Mouse (Mus musculus) C2C12 (cell line): ENCODE results near the gene Rhoc. TPM values are rescaled to one million over a fixed set of nuclear protein-coding genes. Genes with fewer than 3 reads are reported as not detected.
"Not testable (repeated sequence)": the region's sequence is repeated elsewhere in the genome, so short reads cannot be mapped to it uniquely, and the experiment has no call there.

Source experiments
- H3K27me3 ChIP-seq: one replicate; pipeline ENCODE4 v1.6.1; 2011; ENCODE audit not compliant: control insufficient read depth, insufficient read depth, insufficient read length
- H3K36me3 ChIP-seq: one replicate; pipeline ENCODE4 v1.6.1; 2011; ENCODE audit not compliant: control insufficient read depth, insufficient read depth
- H3K4me3 ChIP-seq: one replicate; pipeline ENCODE4 v1.5.1; 2011; ENCODE audit warnings: mild to moderate bottlenecking, control low read depth; ENCODE audit not compliant: poor library complexity, insufficient read depth, severe bottlenecking
- H3K79me2 ChIP-seq: one replicate; pipeline ENCODE4 v1.6.1; 2011; ENCODE audit not compliant: control insufficient read depth, insufficient read depth
- H3K79me3 ChIP-seq: one replicate; pipeline ENCODE4 v1.6.1; 2011; ENCODE audit warnings: low read depth, control low read depth
- H3ac ChIP-seq: one replicate; pipeline ENCODE3; 2011; ENCODE audit warnings: low read depth; ENCODE audit not compliant: control insufficient read depth, insufficient read length
- CEBPB ChIP-seq: IDR thresholded peaks from one replicate; pipeline ENCODE4 v1.6.1; 2011; ENCODE audit warnings: low read depth, mild to moderate bottlenecking, control low read depth, moderate library complexity
- CTCF ChIP-seq: IDR thresholded peaks from one replicate; pipeline ENCODE4 v1.5.1; 2011; ENCODE audit not compliant: control insufficient read depth, insufficient read depth, insufficient read length
- FOSL1 ChIP-seq: IDR thresholded peaks from one replicate; pipeline ENCODE4 v1.8.0; 2011; ENCODE audit warnings: mild to moderate bottlenecking, low read length; ENCODE audit not compliant: poor library complexity, insufficient read depth, severe bottlenecking
- MAX ChIP-seq: IDR thresholded peaks from one replicate; pipeline ENCODE4 v1.6.1; 2011; ENCODE audit warnings: mild to moderate bottlenecking, control low read depth
- MYOD1 ChIP-seq: IDR thresholded peaks from one replicate; pipeline ENCODE4 v1.6.1; 2011; ENCODE audit warnings: low read depth; ENCODE audit not compliant: control insufficient read depth, insufficient read length
- MYOG ChIP-seq: IDR thresholded peaks from one replicate; pipeline ENCODE4 v1.6.1; 2011; ENCODE audit not compliant: control insufficient read depth, insufficient read length; ENCODE audit errors: extremely low read depth
- USF1 ChIP-seq: IDR thresholded peaks from one replicate; pipeline ENCODE4 v1.6.1; 2011; ENCODE audit warnings: low read depth, mild to moderate bottlenecking, control low read depth, moderate library complexity
- polyA plus RNA-seq: library from polyadenylated mRNA; unstranded; fragments of >200 nt; fragmentation: generic; extraction: Trizol; gene quantifications from one replicate; pipeline ENCODE4 v1.2.1, GENCODE M21; 2012; ENCODE audit warnings: missing spikeins

Rhoc gene
- polyA plus RNA-seq, 1 experiment = 485 TPM

DNA sequence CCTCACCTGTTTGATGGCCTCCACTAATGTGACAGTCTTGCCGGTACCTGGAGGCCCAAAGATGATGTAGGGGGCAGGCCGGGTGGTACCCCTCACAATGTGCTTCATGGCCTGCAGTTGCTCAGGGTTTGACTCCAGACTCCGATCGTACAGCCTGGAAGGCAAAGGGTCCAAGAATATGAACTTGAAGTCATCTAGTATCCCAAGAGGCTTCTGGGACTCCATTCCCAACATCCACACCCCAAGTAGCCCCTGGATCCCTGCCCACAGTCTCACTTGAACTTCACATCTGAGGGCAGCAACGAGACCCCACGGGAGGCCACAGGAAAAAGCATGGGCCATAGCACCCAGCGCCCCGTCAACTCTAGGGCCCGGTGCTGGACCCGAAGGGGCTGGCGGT lies 12.5 kb downstream of the Rhoc start:
- TF ChIP-seq MAX = no peak
- no peak for TF ChIP-seq MYOG
- no peak for TF ChIP-seq FOSL1
- no peak for TF ChIP-seq CTCF
- no peak for TF ChIP-seq CEBPB
- no peak for TF ChIP-seq MYOD1
- no peak for TF ChIP-seq USF1
- H3ac ChIP-seq = no peak overlapping the region
- H3K79me3 ChIP-seq = no peaks in the 10 kb centered on the region
- H3K79me2 ChIP-seq = no peaks in the 10 kb centered on the region
- no peak overlapping the region for H3K4me3 ChIP-seq
- no peaks in the 10 kb centered on the region for H3K27me3 ChIP-seq
- H3K36me3 ChIP-seq = peaks cover 29% of the 10 kb centered on the region

DNA sequence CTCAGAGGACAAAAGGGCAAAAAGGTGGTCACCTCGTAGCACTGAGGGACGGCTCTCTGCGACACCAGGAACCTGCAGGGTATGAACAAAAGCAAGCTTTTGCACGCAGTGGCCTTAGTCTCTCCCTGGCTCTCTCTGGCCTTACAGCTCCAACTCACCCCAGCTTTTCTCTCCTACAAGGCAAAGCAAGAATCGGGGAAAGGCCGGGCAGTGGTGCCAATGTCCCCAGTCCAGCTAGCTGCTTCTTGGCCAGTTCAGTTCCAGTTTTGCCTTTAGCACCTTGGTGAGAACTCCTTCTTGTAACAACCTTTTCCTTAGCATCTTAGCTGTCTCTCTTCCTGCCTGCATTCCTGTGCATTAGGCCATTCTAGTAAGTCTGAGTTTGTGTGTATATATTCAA lies 13.3 kb downstream of the Rhoc start:
- no peak overlapping the region for H3ac ChIP-seq
- H3K27me3 ChIP-seq = no peaks in the 10 kb centered on the region
- peaks cover 21% of the 10 kb centered on the region for H3K36me3 ChIP-seq
- H3K79me3 ChIP-seq = no peaks in the 10 kb centered on the region
- H3K79me2 ChIP-seq = no peaks in the 10 kb centered on the region
- no peak overlapping the region for H3K4me3 ChIP-seq
- TF ChIP-seq CTCF (no peak), MYOD1 (no peak), MYOG (no peak), USF1 (no peak), CEBPB (no peak), FOSL1 (no peak), MAX (no peak)

DNA sequence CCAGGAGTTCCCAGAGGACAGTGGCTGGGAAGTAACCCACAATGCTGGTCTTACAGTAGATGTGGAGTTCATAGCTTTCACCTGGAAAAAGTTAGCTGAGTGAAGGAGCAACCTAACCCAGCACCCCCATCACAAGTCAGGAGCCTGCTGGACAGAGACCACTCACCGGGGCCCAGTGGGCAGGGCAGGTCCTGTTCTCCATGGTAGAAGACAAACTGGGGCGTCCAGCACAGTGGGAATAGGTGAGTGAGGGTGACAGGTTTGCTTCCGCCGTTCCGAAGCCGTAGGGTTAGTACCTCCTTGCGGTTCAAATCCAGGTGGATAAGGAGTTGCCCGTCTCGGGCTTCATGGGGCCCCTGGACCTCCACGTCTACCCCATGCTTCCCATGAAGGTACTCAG lies 16.1 kb downstream of the Rhoc start:
- Histone ChIP-seq H3K4me3 (no peak overlapping the region), H3K79me2 (no peaks in the 10 kb centered on the region), H3ac (no peak overlapping the region), H3K27me3 (no peaks in the 10 kb centered on the region), H3K79me3 (no peaks in the 10 kb centered on the region), H3K36me3 (peaks cover 14% of the 10 kb centered on the region)
- TF ChIP-seq MYOG (no peak), MYOD1 (no peak), CTCF (no peak), CEBPB (no peak)

DNA sequence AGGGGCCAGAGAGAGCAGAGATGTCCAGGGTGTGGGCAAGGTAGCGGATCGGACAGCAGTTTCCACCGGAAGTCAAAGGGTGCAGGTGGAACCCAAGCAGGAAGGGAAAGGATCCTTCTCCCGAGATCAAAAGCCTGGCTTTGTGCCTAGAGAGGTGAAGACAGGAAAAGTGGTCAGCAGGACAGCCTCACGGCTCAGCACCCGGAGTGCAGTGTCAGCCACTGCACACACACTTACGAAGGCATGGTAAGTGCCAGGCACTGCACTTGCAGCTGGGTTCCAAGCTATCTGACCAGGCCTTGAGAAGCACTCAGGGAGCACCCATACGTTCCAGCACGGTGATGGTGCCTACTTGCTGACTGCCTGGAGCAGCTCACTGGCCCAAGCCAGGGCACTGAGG lies 17.4 kb downstream of the Rhoc start:
- H3ac ChIP-seq = no peak overlapping the region
- no peak for TF ChIP-seq USF1
- TF ChIP-seq CEBPB = no peak
- TF ChIP-seq MAX = no peak
- TF ChIP-seq MYOG = no peak
- TF ChIP-seq MYOD1 = no peak
- no peak for TF ChIP-seq CTCF
- TF ChIP-seq FOSL1 = no peak
- H3K79me3 ChIP-seq = no peaks in the 10 kb centered on the region
- H3K79me2 ChIP-seq = no peaks in the 10 kb centered on the region
- H3K4me3 ChIP-seq = no peak overlapping the region
- H3K27me3 ChIP-seq = no peaks in the 10 kb centered on the region
- H3K36me3 ChIP-seq = peaks cover 7% of the 10 kb centered on the region

DNA sequence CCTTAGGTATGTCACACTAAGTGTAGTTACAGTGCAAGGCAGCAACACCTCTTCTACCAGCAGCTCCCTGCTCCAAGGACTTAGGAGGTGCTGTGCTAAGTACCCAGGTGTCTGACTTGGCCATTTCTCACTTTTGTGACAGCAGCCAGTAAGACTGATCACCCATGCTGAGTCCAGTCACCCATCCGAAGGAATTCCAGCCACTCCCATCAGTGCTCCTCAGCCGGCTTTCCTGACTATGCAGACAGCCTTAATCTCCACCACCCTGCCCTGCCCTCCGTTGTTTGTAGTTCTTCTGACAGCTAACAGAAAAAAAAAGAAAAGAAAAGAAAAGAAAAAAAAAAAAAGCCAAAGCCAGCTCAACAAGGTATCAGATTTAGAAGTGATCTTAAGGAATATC lies 23.6 kb downstream of the Rhoc start:
- no peaks in the 10 kb centered on the region for H3K79me3 ChIP-seq
- no peak overlapping the region for H3K4me3 ChIP-seq
- no peak overlapping the region for H3ac ChIP-seq
- no peaks in the 10 kb centered on the region for H3K36me3 ChIP-seq
- no peaks in the 10 kb centered on the region for H3K27me3 ChIP-seq
- H3K79me2 ChIP-seq = no peaks in the 10 kb centered on the region
- TF ChIP-seq MYOG = no peak
- no peak for TF ChIP-seq CTCF
- no peak for TF ChIP-seq FOSL1
- TF ChIP-seq CEBPB = no peak
- no peak for TF ChIP-seq MYOD1
- no peak for TF ChIP-seq USF1
- no peak for TF ChIP-seq MAX

DNA sequence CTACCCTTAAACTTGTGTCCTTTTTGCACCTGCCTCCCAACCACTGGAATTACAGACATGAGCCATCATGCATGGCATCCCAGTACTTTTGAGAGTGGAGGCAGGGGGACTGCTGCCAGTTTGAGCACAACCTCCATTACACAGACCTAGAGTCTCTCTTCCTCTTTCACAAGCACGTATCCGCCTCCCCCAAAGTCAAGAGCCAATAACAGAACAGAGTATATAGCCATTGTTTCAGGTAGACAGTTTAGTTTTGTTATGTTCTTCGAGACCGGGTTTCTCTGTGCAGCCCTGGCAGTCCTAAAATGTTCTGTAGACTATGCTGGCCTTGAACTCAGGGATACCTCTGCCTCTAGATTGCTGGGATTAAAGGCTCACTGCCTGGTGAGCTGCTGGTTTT lies 24.1 kb downstream of the Rhoc start:
- no peaks in the 10 kb centered on the region for H3K27me3 ChIP-seq
- TF ChIP-seq MYOG (no peak), CTCF (no peak), MAX (no peak), USF1 (no peak), MYOD1 (no peak)
- no peak overlapping the region for H3ac ChIP-seq
- H3K4me3 ChIP-seq = no peak overlapping the region
- H3K79me2 ChIP-seq = no peaks in the 10 kb centered on the region
- H3K79me3 ChIP-seq = no peaks in the 10 kb centered on the region
- H3K36me3 ChIP-seq = no peaks in the 10 kb centered on the region

DNA sequence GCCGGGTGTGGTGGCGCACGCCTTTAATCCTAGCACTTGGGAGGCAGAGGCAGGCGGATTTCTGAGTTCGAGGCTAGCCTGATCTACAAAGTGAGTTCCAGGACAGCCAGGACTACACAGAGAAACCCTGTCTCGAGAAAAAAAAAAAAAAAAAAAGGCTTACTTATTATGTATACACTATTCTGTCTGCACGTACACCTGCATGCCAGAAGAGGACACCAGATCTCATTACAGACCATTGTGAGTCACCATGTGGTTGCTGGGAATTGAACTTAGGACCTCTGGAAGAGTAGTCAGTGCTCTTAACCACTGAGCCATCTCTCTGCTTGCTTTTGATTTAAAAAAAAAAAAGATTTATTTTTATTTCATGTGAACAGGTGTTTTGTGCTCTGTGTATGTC lies 25.1 kb downstream of the Rhoc start:
- not testable (repeated sequence) for H3K79me3 ChIP-seq, H3K79me2 ChIP-seq, H3K27me3 ChIP-seq, H3K4me3 ChIP-seq, H3K36me3 ChIP-seq, H3ac ChIP-seq
